Mouse (Mus musculus): ENCODE measurements around the gene Slfn8. TPM values are rescaled to one million over a fixed set of nuclear protein-coding genes. Genes with fewer than 3 reads are reported as not detected.
"Not testable (repeated sequence)": the region's sequence is repeated elsewhere in the genome, so short reads cannot be mapped to it uniquely, and the experiment has no call there.

Slfn8 gene
- polyA plus RNA-seq, 1 experiment = 4.2 TPM

DNA sequence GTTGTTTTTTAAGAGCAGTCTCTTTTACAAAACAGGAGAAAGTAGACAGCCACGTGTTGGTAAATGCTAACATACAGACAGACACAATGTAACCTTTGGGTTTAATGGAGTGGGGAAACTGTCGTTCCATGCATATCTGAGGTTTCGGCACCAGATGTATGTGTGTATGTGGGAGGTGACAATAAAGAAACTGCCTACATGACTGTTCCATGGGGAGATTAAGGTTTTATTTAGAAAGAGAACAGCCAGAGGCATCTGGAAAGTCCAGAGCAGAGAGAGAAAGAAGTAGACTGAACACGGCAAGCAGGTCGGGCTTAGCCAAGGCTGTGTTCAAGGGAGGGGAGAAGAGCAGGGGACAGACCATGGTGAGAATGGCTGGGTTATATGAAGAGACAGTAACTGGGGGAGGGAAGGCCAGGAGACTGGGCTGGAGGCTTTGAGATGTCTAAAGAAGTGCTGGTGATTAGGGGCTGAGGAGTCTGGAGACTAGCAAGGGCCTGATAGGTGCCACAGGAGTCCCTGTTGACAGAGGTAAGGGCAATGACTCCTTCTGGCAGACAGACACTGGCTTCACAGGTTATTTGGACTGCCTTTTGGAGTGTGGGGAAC, 39.9 kb upstream of the Slfn8 start:
- H3K4me1 ChIP-seq (ENCODE audit: control insufficient read depth, insufficient read depth, low read length) = peaks cover 9% of the 10 kb centered on the region
- no peak overlapping the region for H3K4me3 ChIP-seq (ENCODE audit: insufficient read depth, low read length)
- H3K27ac ChIP-seq (ENCODE audit: insufficient read depth, low read length) = peak overlapping the region; percentile 77
- TF ChIP-seq POLR2A (IDR thresholded peaks at IDR 0.05; ENCODE audit: low read depth, low read length) (no peak), CTCF (IDR thresholded peaks at IDR 0.05; ENCODE audit: borderline replicate concordance, insufficient read depth, low read length) (no peak)

- Histone ChIP-seq H3K27ac (ENCODE audit: insufficient read depth, low read length) (no peak overlapping the region), H3K4me3 (ENCODE audit: insufficient read depth, low read length) (no peak overlapping the region), H3K4me1 (ENCODE audit: control insufficient read depth, insufficient read depth, low read length) (peaks cover 5% of the 10 kb centered on the region; the same call in 1 of the 2 replicates)
- TF ChIP-seq POLR2A (IDR thresholded peaks at IDR 0.05; ENCODE audit: low read depth, low read length) (no peak), CTCF (IDR thresholded peaks at IDR 0.05; ENCODE audit: borderline replicate concordance, insufficient read depth, low read length) (peak; percentile 76; the same call in 1 of the 2 replicates)
Observed at GRCm38 (mm10) chr11:83057863-83058262, 37.3 kb upstream of the Slfn8 start.

DNA sequence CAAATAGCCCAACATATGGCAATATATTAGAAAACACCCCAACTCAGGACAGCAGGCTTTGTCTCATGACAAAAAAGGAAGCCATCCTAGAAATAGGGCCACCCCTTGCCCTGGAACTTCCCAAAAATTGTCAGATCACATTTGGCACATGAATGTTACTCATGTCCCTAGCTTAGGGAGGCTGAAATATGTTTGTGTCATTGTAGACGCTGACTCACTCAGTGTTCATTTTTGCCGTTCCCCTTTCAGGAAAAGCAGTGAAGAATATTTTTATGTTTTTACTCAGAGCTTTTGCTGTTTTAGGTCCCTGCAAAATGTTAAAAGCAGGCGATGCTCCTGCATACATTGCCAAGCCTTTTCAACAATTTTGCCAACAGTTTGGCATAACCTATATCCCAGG, 25.0 kb upstream of the Slfn8 start:
- Histone ChIP-seq H3K27ac (ENCODE audit: insufficient read depth, low read length) (peak overlapping the region; percentile 68; the same call in 1 of the 2 replicates), H3K4me3 (ENCODE audit: insufficient read depth, low read length) (no peak overlapping the region), H3K4me1 (ENCODE audit: control insufficient read depth, insufficient read depth, low read length) (peaks cover 3% of the 10 kb centered on the region; the same call in 1 of the 2 replicates)
- TF ChIP-seq CTCF (IDR thresholded peaks at IDR 0.05; ENCODE audit: borderline replicate concordance, insufficient read depth, low read length) (no peak), POLR2A (IDR thresholded peaks at IDR 0.05; ENCODE audit: low read depth, low read length) (no peak)

DNA sequence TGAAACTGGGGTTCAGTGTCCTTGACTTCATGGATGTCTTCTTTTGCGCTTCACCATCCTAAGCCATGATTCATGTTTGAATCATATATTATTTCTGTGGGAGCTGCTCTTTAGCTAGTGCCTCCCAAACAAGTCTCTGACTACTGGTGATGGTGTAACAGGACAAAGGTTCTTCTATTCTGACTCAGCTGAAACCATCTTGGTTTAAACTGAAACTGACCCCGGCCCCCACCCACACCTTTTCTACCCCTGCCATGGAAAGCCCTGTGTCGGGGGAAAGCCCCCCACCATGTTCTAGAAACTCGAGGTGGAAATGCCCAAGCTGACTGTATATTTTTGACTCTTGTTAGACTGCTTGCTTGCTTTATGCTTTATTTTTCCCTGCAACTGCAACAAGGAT, 23.3 kb upstream of the Slfn8 start:
- TF ChIP-seq CTCF (IDR thresholded peaks at IDR 0.05; ENCODE audit: borderline replicate concordance, insufficient read depth, low read length) (no peak), POLR2A (IDR thresholded peaks at IDR 0.05; ENCODE audit: low read depth, low read length) (no peak)

GRCm38 (mm10) chr11:83041000-83041399, 20.4 kb upstream of the Slfn8 start:
- H3K4me3 ChIP-seq (ENCODE audit: insufficient read depth, low read length) = no peak overlapping the region
- no peak for TF ChIP-seq POLR2A (IDR thresholded peaks at IDR 0.05; ENCODE audit: low read depth, low read length)
- TF ChIP-seq CTCF (IDR thresholded peaks at IDR 0.05; ENCODE audit: borderline replicate concordance, insufficient read depth, low read length) = no peak
- H3K4me1 ChIP-seq (ENCODE audit: control insufficient read depth, insufficient read depth, low read length) = no peaks in the 10 kb centered on the region; the same call in 1 of the 2 replicates
- no peak overlapping the region for H3K27ac ChIP-seq (ENCODE audit: insufficient read depth, low read length)

More for the DNA sequence above, 23.3 kb upstream of the Slfn8 start:
- H3K4me3 ChIP-seq (ENCODE audit: insufficient read depth, low read length) = no peak overlapping the region
- H3K4me1 ChIP-seq (ENCODE audit: control insufficient read depth, insufficient read depth, low read length) = peaks cover 3% of the 10 kb centered on the region; the same call in 1 of the 2 replicates
- peak overlapping the region; percentile 78 for H3K27ac ChIP-seq (ENCODE audit: insufficient read depth, low read length)

DNA sequence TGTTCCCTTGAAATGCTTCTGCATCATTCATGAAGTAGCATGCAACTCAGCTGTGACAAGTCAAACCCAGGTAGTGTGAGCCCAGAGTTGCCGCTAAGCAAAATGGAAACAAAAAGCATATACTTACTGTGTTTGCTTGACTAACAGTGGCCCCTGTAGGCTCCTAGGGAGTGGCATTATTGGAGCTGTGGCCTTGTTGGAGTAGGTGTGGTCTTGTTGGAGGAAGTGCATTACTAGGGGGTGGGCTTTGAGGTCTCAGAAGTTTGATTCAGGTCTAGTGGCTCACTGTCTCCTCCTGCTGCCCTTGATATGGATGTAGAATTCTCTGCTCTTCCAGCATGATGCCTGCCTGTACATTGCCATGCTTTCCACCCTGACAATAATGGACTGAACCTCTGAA, 19.7 kb upstream of the Slfn8 start:
- no peak for TF ChIP-seq CTCF (IDR thresholded peaks at IDR 0.05; ENCODE audit: borderline replicate concordance, insufficient read depth, low read length)
- TF ChIP-seq POLR2A (IDR thresholded peaks at IDR 0.05; ENCODE audit: low read depth, low read length) = peak; percentile 28; the same call in 1 of the 2 replicates
- H3K4me1 ChIP-seq (ENCODE audit: control insufficient read depth, insufficient read depth, low read length) = no peaks in the 10 kb centered on the region; the same call in 1 of the 2 replicates
- no peak overlapping the region for H3K4me3 ChIP-seq (ENCODE audit: insufficient read depth, low read length)
- 0 out of 2 replicates have a peak overlapping the region, but pooled peaks have one; percentile 11 for H3K27ac ChIP-seq (ENCODE audit: insufficient read depth, low read length)

GRCm38 (mm10) chr11:83039796-83040195, 19.2 kb upstream of the Slfn8 start:
- no peak for TF ChIP-seq CTCF (IDR thresholded peaks at IDR 0.05; ENCODE audit: borderline replicate concordance, insufficient read depth, low read length)
- TF ChIP-seq POLR2A (IDR thresholded peaks at IDR 0.05; ENCODE audit: low read depth, low read length) = no peak
- H3K27ac ChIP-seq (ENCODE audit: insufficient read depth, low read length) = peak overlapping the region; percentile 11; the same call in 1 of the 2 replicates
- no peaks in the 10 kb centered on the region; the same call in 1 of the 2 replicates for H3K4me1 ChIP-seq (ENCODE audit: control insufficient read depth, insufficient read depth, low read length)
- H3K4me3 ChIP-seq (ENCODE audit: insufficient read depth, low read length) = peak overlapping the region; percentile 6; the same call in 1 of the 2 replicates

- no peak overlapping the region for H3K4me3 ChIP-seq (ENCODE audit: insufficient read depth, low read length)
- no peak overlapping the region for H3K27ac ChIP-seq (ENCODE audit: insufficient read depth, low read length)
- no peak for TF ChIP-seq POLR2A (IDR thresholded peaks at IDR 0.05; ENCODE audit: low read depth, low read length)
- no peak for TF ChIP-seq CTCF (IDR thresholded peaks at IDR 0.05; ENCODE audit: borderline replicate concordance, insufficient read depth, low read length)
- no peaks in the 10 kb centered on the region; the same call in 1 of the 2 replicates for H3K4me1 ChIP-seq (ENCODE audit: control insufficient read depth, insufficient read depth, low read length)
Observed at GRCm38 (mm10) chr11:83039156-83039555, 18.5 kb upstream of the Slfn8 start.

DNA sequence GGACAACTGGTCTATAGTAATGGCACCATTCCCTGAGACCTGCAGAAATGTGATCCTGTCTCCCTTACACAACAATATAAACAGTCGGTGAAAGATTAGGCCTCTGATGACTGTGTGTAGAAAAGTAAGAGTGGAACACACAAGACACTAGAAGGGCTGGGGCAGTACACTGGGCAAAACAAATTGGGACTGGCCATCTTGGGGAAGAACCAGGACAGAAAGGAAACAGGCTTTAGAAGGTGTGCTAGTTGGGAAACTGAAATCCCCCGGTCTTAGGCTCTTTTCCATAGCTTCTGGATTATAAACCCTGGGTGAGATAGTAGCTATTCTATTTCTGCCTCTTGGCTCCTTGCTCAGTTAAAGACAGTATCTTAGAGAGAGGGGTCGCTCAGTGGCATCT, 18.1 kb upstream of the Slfn8 start:
- not testable (repeated sequence) for H3K4me1 ChIP-seq (ENCODE audit: control insufficient read depth, insufficient read depth, low read length); H3K4me3 ChIP-seq (ENCODE audit: insufficient read depth, low read length); H3K27ac ChIP-seq (ENCODE audit: insufficient read depth, low read length)

DNA sequence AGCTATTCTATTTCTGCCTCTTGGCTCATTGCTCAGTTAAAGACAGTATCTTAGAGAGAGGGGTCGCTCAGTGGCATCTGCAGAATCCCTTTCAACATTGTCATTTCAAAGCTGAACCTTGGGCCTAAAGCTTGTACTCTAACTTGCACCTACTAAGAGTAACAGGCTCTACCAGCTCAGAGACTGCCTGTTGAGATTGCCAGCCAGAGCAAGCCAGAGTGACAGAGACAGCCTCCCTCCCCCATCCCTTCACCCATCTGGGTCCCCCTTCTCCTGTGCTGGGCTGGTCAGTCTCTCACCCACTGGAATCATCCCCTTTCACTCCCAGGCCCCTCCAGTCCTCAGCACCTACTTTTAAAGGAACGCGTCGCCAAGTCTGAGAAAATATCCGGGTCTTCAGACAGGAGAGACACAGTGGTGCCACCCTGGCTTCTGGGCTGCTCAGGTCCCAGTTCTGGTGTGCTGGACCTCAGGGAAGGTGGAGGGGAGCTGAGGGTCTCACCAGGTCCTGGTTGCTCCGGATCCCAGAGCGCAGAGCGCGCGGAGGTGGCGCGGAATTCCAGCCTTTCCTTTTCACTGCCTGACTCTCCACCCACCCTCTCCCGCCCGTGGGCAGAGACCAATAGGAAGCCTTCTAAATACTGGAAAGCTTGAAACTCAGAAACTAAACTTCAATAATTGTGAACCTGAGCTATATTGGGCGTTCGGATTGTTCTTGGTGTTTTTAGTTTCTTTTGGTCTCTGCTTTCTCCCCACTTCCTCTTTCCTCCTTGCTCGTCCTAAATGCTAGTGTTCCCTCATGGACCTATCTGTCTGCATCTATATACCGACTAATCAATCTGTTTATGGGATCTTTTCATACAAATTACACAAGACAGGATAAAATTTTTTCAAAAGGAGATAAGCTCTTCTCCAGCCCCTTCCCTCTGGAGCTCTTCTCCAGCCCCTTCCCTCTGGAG, 770 bp downstream of the Slfn8 start:
- not testable (repeated sequence) for H3K4me3 ChIP-seq (ENCODE audit: insufficient read depth, low read length)

More for the DNA sequence above, 770 bp downstream of the Slfn8 start:
- H3K4me1 ChIP-seq (ENCODE audit: control insufficient read depth, insufficient read depth, low read length); H3K27ac ChIP-seq (ENCODE audit: insufficient read depth, low read length): not testable (repeated sequence)

All from embryonic fibroblast, embryonic 13.5 days (primary cell).